Mouse (Mus musculus) thymus, adult 2 months (tissue): ENCODE data around the gene Zfpm1.

Source experiments
- CTCF ChIP-seq: fragments of 200-500 bp; IDR thresholded peaks from 2 replicates; pipeline ENCODE4 v1.5.1; 2012; ENCODE audit warnings: mild to moderate bottlenecking, control low read depth, low read length, moderate library complexity, borderline replicate concordance; ENCODE audit not compliant: control insufficient read depth, poor library complexity, insufficient read depth; ENCODE audit errors: extremely low read depth
- POLR2A ChIP-seq: fragments of 200-500 bp; IDR thresholded peaks from 2 replicates; pipeline ENCODE4 v1.6.1; 2012; ENCODE audit warnings: mild to moderate bottlenecking, low read length, control low read depth, moderate library complexity; ENCODE audit not compliant: control insufficient read depth, poor library complexity, insufficient read depth; ENCODE audit errors: extremely low read depth

GRCm38 (mm10) chr8:122266867-122267266, 15.1 kb upstream of the Zfpm1 start:
- TF ChIP-seq CTCF (no peak), POLR2A (no peak)
